Mouse (Mus musculus) embryonic facial prominence, embryonic 14.5 days (tissue): Measurements from ENCODE around the gene Tpra1. TPM values are rescaled to one million over a fixed set of nuclear protein-coding genes. Genes with fewer than 3 reads are reported as not detected.

ENCODE experiments used
- ATAC-seq: fragments of 200-750 bp; cut with Nextera tagmentation; 2 replicates; pipeline ENCODE4 v1.8.0; 2017; ENCODE audit warnings: low read depth, moderate number of reproducible peaks, moderate TSS enrichment
- DNase-seq: peaks from one replicate; pipeline ENCODE4 v3.0.0-alpha.2; 2015; ENCODE audit warnings: low spot score
- H3K27ac ChIP-seq: fragments of 300-500 bp; sonication (generic); replicated peaks from 2 replicates; pipeline ENCODE4 v1.5.1; 2014; ENCODE audit warnings: low read depth, mild to moderate bottlenecking, low read length, moderate library complexity
- H3K27me3 ChIP-seq: fragments of 300-500 bp; sonication (generic); replicated peaks from 2 replicates; pipeline ENCODE4 v1.6.1; 2014; ENCODE audit warnings: low read length; ENCODE audit not compliant: control insufficient read depth, insufficient read depth
- H3K36me3 ChIP-seq: fragments of 300-500 bp; sonication (generic); 2 replicates; pipeline ENCODE4 v1.6.1; 2014; ENCODE audit warnings: low read length, mixed read lengths; ENCODE audit not compliant: control insufficient read depth, insufficient read depth
- H3K4me1 ChIP-seq: fragments of 300-500 bp; sonication (generic); 2 replicates; pipeline ENCODE4 v1.6.1; 2014; ENCODE audit warnings: antibody characterized with exemption, low read length; ENCODE audit not compliant: control insufficient read depth, insufficient read depth
- H3K4me2 ChIP-seq: fragments of 300-500 bp; sonication (generic); 2 replicates; pipeline ENCODE4 v1.6.1; 2014; ENCODE audit warnings: low read depth, mild to moderate bottlenecking, low read length, moderate library complexity, mixed read lengths
- H3K4me3 ChIP-seq: fragments of 300-500 bp; sonication (generic); 2 replicates; pipeline ENCODE4 v1.5.1; 2014; ENCODE audit warnings: low read depth, mild to moderate bottlenecking, low read length
- H3K9ac ChIP-seq: fragments of 300-500 bp; sonication (generic); 2 replicates; pipeline ENCODE4 v1.6.1; 2014; ENCODE audit warnings: low read depth, mild to moderate bottlenecking, low read length, moderate library complexity, mixed read lengths
- H3K9me3 ChIP-seq: fragments of 300-500 bp; sonication (generic); 2 replicates; pipeline ENCODE4 v1.6.1; 2016; ENCODE audit warnings: low read length; ENCODE audit not compliant: control insufficient read depth
- WGBS: fragments of 180-500 bp; shearing (Covaris S2); extraction: QIAGEN DNeasy Blood & Tissue Kit; methylation state at CpG from one replicate; pipeline ENCODE4 v1.1.7; 2014; 5-methylcytosine and 5-hydroxymethylcytosine counted together
- polyA plus RNA-seq: library from polyadenylated mRNA; unstranded; fragments of >200 nt; fragmentation: Nextera tagmentation; extraction: Ambion mirVana; gene quantifications from 2 replicates; pipeline ENCODE4 v1.2.1, GENCODE M21; 2014

The Tpra1 gene
- polyA plus RNA-seq, 1 experiment from 2014 or later: 44.9 TPM

DNA sequence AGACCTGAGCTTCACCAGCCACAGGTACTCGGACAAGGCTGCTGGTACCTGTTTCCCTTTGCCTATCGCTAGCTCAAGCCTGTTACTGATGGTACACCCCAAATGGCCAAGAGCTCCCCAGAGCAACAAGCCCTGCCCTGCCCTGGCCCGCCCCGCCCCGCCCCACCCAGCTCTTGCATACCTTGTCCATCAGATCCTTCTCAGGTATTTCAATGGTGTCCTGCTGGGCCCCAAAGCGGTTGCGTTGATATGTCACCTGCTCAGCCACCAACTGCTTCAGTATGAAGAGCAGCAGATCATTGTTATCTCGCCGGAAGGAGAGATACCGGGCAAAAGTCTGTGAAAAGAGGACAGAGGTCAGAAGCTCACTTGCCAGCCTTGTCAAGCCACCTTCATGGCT lies 17.9 kb upstream of the Tpra1 start:
- ATAC-seq (no peak), DNase-seq (no peak)
- no peak overlapping the region for H3K9ac ChIP-seq
- H3K4me2 ChIP-seq: no peak overlapping the region
- H3K4me3 ChIP-seq: no peak overlapping the region
- H3K27ac ChIP-seq: no peak overlapping the region
- no peaks in the 10 kb centered on the region for H3K4me1 ChIP-seq
- peaks cover 73% of the 10 kb centered on the region for H3K36me3 ChIP-seq
- no peaks in the 10 kb centered on the region for H3K27me3 ChIP-seq
- H3K9me3 ChIP-seq: no peaks in the 10 kb centered on the region
- 88% methylated on average over 10 of the region's 10 CpGs for WGBS

DNA sequence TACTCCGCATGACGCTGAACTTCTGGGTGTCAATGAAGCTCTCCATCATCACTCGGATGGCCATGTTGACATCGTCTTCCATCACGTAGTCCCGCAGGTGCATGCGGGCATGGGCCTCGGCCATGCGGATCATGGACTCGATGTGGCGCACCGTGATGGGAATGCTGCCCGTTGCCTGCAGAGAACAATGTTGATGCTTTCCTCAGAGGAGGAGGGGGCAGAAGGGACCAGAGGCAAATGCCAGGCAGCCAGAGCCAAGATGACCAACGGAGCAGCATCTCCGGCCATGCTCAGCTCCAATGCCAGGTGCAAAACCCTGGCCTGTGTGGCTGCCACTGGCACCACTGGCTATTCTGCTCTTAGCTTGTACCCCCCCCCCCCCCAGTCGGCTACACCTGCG lies 17.4 kb upstream of the Tpra1 start:
- DNase-seq (no peak), ATAC-seq (no peak)
- no peak overlapping the region for H3K4me3 ChIP-seq
- H3K4me1 ChIP-seq: no peaks in the 10 kb centered on the region
- no peak overlapping the region for H3K9ac ChIP-seq
- 98% methylated on average over 17 of the region's 17 CpGs for WGBS
- no peak overlapping the region for H3K27ac ChIP-seq
- H3K9me3 ChIP-seq: no peaks in the 10 kb centered on the region
- peaks cover 78% of the 10 kb centered on the region for H3K36me3 ChIP-seq
- H3K4me2 ChIP-seq: no peak overlapping the region
- no peaks in the 10 kb centered on the region for H3K27me3 ChIP-seq

DNA sequence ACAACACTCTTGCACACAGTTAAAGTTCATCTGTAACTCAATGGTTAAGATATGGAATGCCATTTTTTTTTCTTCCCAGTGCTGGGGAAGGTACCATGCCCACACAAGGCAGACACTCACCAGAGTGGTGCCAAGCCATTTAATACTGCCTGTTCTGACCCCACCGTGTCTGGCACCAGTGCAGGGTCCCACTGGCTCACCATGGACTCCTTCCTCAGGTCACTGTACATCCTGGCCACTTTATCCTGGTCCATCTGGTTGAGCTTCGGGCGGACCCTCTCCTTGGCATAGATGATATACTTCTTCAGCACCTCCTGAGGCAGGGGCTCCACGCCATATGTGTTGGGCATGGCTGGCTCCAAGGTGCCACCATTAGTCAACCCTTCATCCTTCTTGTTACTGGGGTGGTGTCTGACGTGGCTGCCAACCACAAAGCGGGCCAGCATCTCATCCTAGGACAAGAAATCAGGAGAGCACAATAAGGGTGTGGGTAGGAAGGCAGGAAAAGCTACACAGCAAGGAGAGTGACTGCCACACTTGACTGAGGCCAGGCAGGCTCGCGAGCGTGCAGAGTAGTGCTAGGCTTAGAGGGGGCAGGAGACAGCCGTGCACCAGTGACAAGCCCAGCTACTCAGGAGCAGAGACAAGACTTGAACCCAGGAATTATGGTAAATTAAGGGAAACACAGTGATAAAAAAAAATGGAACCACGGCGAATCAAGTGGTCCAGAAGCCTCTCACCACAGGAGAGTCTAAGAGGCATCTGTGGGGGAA lies 16.2 kb upstream of the Tpra1 start:
- Histone ChIP-seq H3K4me3 (no peak overlapping the region), H3K9ac (no peak overlapping the region), H3K27me3 (no peaks in the 10 kb centered on the region), H3K36me3 (peaks cover 84% of the 10 kb centered on the region), H3K4me1 (no peaks in the 10 kb centered on the region), H3K9me3 (no peaks in the 10 kb centered on the region), H3K4me2 (no peak overlapping the region), H3K27ac (no peak overlapping the region)
- 86% methylated on average over 12 of the region's 12 CpGs for WGBS
- ATAC-seq (peak; percentile 9; the same call in 1 of the 2 replicates), DNase-seq (no peak)

DNA sequence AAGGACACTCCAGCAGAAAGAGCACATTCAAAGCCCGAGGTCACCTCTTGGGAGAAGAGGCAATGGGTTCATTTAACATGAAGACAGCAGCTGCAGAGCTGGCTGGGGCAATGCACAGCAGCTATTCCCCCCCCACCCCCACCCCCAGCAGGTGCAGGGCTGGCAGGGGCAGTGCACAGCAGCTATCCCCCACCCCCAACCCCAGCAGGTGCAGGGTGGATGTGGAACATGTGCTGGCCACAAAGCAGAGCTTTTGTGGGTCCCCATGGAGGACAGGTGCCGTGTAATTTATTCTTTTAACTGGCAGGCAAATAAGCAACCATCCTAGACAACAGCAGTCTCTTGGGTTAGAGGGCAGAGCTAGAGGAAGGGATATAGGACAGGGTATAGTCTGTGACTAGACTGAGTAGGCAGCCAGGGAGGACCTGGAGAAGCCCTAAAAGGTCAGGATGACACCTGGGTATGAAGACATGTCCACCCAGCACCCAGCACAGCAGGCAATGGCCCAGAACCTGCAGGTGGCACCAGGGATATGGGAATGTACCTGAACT lies 15.6 kb upstream of the Tpra1 start:
- no peaks in the 10 kb centered on the region for H3K27me3 ChIP-seq
- peaks cover 88% of the 10 kb centered on the region for H3K36me3 ChIP-seq
- H3K4me1 ChIP-seq: no peaks in the 10 kb centered on the region
- ATAC-seq (peak; percentile 81), DNase-seq (peak; percentile 52)
- no peak overlapping the region for H3K4me2 ChIP-seq
- H3K9me3 ChIP-seq: no peaks in the 10 kb centered on the region
- no peak overlapping the region for H3K27ac ChIP-seq
- H3K9ac ChIP-seq: no peak overlapping the region
- 77% methylated on average over 2 of the region's 2 CpGs for WGBS
- H3K4me3 ChIP-seq: no peak overlapping the region

DNA sequence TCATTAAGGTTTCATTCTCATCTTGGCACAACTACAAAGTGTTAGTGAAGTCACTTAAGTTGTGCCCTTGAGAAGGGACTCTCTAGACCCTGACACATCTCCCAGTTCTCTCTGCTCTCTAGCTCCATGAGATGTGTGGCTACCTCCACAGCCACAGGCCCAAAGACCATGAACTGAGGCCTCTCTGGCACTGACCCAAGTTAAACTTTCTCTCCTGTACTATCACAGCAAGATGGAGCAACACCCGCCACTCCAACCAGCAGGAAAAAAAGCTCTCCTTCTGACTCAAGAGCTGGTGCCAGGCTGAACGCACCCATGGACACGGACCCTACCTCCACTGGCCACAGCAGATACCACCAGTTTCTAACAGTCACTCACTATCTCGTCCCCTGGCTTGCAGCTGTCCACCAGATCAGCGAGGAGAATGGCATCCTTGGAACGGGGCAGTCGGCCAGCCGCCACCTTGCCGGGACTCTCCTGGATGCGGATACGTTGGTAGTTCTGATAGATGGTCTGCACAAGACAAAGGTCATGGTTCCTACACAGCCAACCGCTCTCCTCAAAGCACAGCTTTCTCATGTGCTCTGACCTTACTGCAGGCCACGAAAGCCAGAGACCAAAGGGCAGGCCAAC lies 12.5 kb upstream of the Tpra1 start:
- no peak overlapping the region for H3K4me3 ChIP-seq
- H3K9ac ChIP-seq: no peak overlapping the region
- no peak for ATAC-seq
- no peak overlapping the region for H3K4me2 ChIP-seq
- 90% methylated on average over 13 of the region's 13 CpGs for WGBS
- no peak overlapping the region for H3K27ac ChIP-seq
- no peak for DNase-seq
- H3K9me3 ChIP-seq: no peaks in the 10 kb centered on the region
- H3K27me3 ChIP-seq: no peaks in the 10 kb centered on the region
- no peaks in the 10 kb centered on the region for H3K4me1 ChIP-seq
- H3K36me3 ChIP-seq: peaks cover 96% of the 10 kb centered on the region

DNA sequence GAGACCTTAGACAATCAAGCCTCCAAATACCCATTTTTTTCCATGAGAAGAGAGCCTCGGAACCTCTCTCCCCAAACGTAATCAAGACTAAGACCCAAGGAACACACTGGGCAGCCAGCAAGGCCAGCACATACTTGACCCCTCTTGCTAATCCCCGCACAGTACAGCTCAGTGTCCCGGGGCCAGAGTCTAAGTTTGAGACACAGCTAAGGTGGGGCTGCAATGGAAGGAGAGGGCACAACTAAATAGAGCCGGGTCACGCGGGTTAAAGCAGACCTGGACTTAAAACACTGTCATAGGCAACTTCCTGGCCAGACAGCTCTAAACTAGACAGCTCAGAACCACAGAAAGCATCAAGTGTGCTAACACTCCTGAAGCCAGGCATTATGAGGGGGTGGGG lies 11.2 kb upstream of the Tpra1 start:
- 84% methylated on average over 7 of the region's 7 CpGs for WGBS
- Histone ChIP-seq H3K4me1 (no peaks in the 10 kb centered on the region; the same call in 1 of the 2 replicates), H3K27ac (no peak overlapping the region), H3K4me3 (no peak overlapping the region), H3K9ac (no peak overlapping the region), H3K36me3 (peaks cover 98% of the 10 kb centered on the region), H3K27me3 (no peaks in the 10 kb centered on the region), H3K4me2 (no peak overlapping the region), H3K9me3 (no peaks in the 10 kb centered on the region)
- DNase-seq: no peak
- ATAC-seq: no peak

DNA sequence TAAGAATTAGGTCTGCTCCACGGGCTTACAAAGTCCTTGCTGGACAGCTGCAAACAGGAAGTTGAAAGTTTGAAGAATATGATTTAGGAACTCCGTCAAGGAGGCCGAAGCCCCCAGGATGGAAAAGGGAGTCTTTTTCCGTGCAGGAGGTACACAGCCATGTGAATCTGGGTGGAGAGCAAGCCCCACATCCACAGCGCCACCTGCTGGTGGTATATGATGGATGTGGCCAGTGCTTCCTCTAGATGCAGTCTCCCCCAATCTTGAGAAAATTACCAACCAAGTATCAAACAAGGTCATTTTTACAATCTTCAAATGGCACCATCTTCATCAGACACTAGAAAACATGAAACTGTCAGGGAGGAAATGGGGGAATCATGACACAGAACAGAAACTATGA lies 8.5 kb upstream of the Tpra1 start:
- Histone ChIP-seq H3K27ac (no peak overlapping the region), H3K9me3 (no peaks in the 10 kb centered on the region), H3K36me3 (peaks cover 80% of the 10 kb centered on the region), H3K9ac (no peak overlapping the region), H3K4me1 (peaks cover 6% of the 10 kb centered on the region; the same call in 1 of the 2 replicates), H3K4me2 (no peak overlapping the region), H3K4me3 (no peak overlapping the region), H3K27me3 (no peaks in the 10 kb centered on the region)
- ATAC-seq: no peak
- 54% methylated on average over 5 of the region's 5 CpGs for WGBS
- DNase-seq: peak; percentile 58

DNA sequence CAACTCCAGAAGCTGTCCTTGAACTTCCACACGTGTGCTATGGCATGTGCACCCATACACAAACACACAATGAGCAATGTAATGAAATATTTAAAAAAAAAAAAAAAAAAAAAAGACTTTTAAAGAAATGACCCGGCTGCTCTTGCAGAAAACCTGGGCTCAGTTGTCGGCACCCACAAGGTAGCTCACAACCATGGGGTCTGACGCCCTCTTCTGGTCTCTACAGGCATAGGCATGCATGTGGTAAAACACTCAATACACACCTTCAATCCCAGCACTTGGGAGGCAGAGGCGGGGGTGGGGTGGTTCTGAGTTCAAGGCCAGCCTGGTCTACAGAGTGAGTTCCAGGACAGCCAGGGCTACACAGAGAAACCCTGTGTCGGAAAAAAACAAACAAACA lies 6.1 kb upstream of the Tpra1 start:
- Histone ChIP-seq H3K9ac (no peak overlapping the region), H3K4me2 (no peak overlapping the region), H3K9me3 (no peaks in the 10 kb centered on the region), H3K27me3 (no peaks in the 10 kb centered on the region), H3K4me3 (no peak overlapping the region), H3K4me1 (peaks cover 6% of the 10 kb centered on the region; the same call in 1 of the 2 replicates), H3K27ac (no peak overlapping the region), H3K36me3 (peaks cover 56% of the 10 kb centered on the region)
- no peak for ATAC-seq
- no peak for DNase-seq
- WGBS: 86% methylated on average over 6 of the region's 6 CpGs
